Mouse (Mus musculus) forebrain, embryonic 12.5 days (tissue): ENCODE measurements around the gene Pacsin2. TPM values are rescaled to one million over a fixed set of nuclear protein-coding genes. Genes with fewer than 3 reads are reported as not detected.

Experiments
- polyA plus RNA-seq: library from polyadenylated mRNA; unstranded; fragments of >200 nt; fragmentation: Nextera tagmentation; extraction: Ambion mirVana; gene quantifications from 2 replicates; pipeline ENCODE4 v1.2.1, GENCODE M21; 2016

The Pacsin2 gene
- polyA plus RNA-seq, 1 experiment from 2014 or later, result 37.0 TPM

Other genes starting within 250 kb of the Pacsin2 start
- 1.3 and 1.4 TPM in 2 replicates for gene A4galt, start 212.8 kb downstream of the Pacsin2 start, polyA plus RNA-seq
- 35.3 and 37.3 TPM in 2 replicates for gene Arfgap3, start 114.4 kb downstream of the Pacsin2 start, polyA plus RNA-seq
- gene Ttll1, start 46.3 kb upstream of the Pacsin2 start, polyA plus RNA-seq, result 57.0 and 62.4 TPM in 2 replicates
- gene Bik, start 62.3 kb upstream of the Pacsin2 start, polyA plus RNA-seq, result 1.4 and 1.7 TPM in 2 replicates
- 15.5 and 16.3 TPM in 2 replicates for gene Tspo, start 99.0 kb upstream of the Pacsin2 start, polyA plus RNA-seq
- gene Mcat, start 99.2 kb upstream of the Pacsin2 start, polyA plus RNA-seq, result 37.4 and 38.8 TPM in 2 replicates
- 45.9 and 49.9 TPM in 2 replicates for gene Ttll12, start 130.6 kb upstream of the Pacsin2 start, polyA plus RNA-seq